Mouse (Mus musculus) hindbrain, embryonic 16.5 days (tissue): ENCODE measurements around the gene Gtf2ird2. TPM values are rescaled to one million over a fixed set of nuclear protein-coding genes. Genes with fewer than 3 reads are reported as not detected.

Experiments used
- ATAC-seq: fragments of 200-750 bp; cut with Nextera tagmentation; 2 replicates; pipeline ENCODE4 v1.8.0; 2017; ENCODE audit warnings: moderate TSS enrichment, moderate library complexity
- H3K27ac ChIP-seq: fragments of 300-500 bp; sonication (generic); 2 replicates; pipeline ENCODE4 v1.5.1; 2014; ENCODE audit warnings: low read depth, mild to moderate bottlenecking, control low read depth, low read length, moderate library complexity
- H3K27me3 ChIP-seq: fragments of 300-500 bp; sonication (generic); replicated peaks from 2 replicates; pipeline ENCODE4 v1.6.1; 2014; ENCODE audit warnings: low read length; ENCODE audit not compliant: control insufficient read depth, insufficient read depth
- H3K36me3 ChIP-seq: fragments of 300-500 bp; sonication (generic); 2 replicates; pipeline ENCODE4 v1.6.1; 2014; ENCODE audit warnings: mild to moderate bottlenecking, low read length, moderate library complexity, mixed read lengths; ENCODE audit not compliant: control insufficient read depth, insufficient read depth
- H3K4me1 ChIP-seq: fragments of 300-500 bp; sonication (generic); 2 replicates; pipeline ENCODE4 v1.6.1; 2014; ENCODE audit warnings: low read depth, low read length; ENCODE audit not compliant: control insufficient read depth, insufficient read depth
- H3K4me2 ChIP-seq: fragments of 300-500 bp; sonication (generic); 2 replicates; pipeline ENCODE4 v1.6.1; 2014; ENCODE audit warnings: mild to moderate bottlenecking, low read length, control low read depth, moderate library complexity
- H3K4me3 ChIP-seq: fragments of 300-500 bp; sonication (generic); 2 replicates; pipeline ENCODE4 v1.5.1; 2014; ENCODE audit warnings: mild to moderate bottlenecking, low read length, control low read depth, moderate library complexity
- H3K9ac ChIP-seq: fragments of 300-500 bp; sonication (generic); 2 replicates; pipeline ENCODE4 v1.6.1; 2014; ENCODE audit warnings: low read depth, mild to moderate bottlenecking, control low read depth, low read length, moderate library complexity
- H3K9me3 ChIP-seq: fragments of 300-500 bp; sonication (generic); 2 replicates; pipeline ENCODE4 v1.6.1; 2014; ENCODE audit warnings: mild to moderate bottlenecking, low read length, moderate library complexity; ENCODE audit not compliant: control insufficient read depth
- WGBS: fragments of 180-500 bp; shearing (Covaris S2); extraction: QIAGEN DNeasy Blood & Tissue Kit; methylation state at CpG from one replicate; pipeline ENCODE4 v1.1.7; 2014; 5-methylcytosine and 5-hydroxymethylcytosine counted together
- polyA plus RNA-seq: library from polyadenylated mRNA; unstranded; fragments of >200 nt; fragmentation: Nextera tagmentation; extraction: Ambion mirVana; gene quantifications from 2 replicates; pipeline ENCODE4 v1.2.1, GENCODE M21; 2015

Gtf2ird2 gene
- polyA plus RNA-seq, 1 experiment from 2014 or later: 12.5 TPM

DNA sequence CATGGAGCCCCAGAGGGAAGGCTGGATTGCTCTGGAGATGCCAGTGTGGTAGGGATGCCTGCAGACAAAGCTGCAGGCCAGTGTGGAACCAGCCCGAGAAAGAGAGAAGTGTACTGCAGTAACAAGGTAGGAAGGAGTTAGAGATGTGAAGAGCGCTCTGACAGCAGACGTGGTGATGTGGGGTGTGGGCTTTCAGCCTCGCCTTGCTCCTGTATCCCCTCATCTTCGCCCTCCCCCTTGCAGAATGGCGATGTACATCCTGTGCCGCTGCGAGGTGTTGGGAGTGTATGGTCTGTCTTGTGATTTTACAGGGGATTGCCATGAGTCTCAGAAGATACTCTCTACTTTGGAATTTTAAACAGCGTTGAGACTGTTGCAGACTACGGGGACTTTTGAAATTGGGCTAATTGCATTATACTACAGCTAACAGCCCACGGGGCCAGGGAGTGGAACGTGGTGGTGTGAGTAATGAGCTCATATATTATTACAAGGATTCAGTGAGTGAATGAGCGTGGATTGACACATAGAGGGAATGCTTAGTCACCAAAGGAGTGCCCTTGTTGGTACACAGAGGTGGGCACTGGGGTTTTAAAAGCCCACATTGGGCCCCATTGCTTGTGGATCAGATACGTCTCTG lies 64.9 kb downstream of the Gtf2ird2 start:
- Histone ChIP-seq H3K4me1 (no peaks in the 10 kb centered on the region), H3K36me3 (peaks cover 76% of the 10 kb centered on the region), H3K4me3 (no peak overlapping the region), H3K27me3 (no peaks in the 10 kb centered on the region), H3K9ac (no peak overlapping the region), H3K27ac (peak overlapping the region; percentile 25), H3K9me3 (no peaks in the 10 kb centered on the region), H3K4me2 (no peak overlapping the region)
- ATAC-seq: peak; percentile 54; the same call in 1 of the 2 replicates
- 89% methylated on average over 14 of the region's 14 CpGs for WGBS

DNA sequence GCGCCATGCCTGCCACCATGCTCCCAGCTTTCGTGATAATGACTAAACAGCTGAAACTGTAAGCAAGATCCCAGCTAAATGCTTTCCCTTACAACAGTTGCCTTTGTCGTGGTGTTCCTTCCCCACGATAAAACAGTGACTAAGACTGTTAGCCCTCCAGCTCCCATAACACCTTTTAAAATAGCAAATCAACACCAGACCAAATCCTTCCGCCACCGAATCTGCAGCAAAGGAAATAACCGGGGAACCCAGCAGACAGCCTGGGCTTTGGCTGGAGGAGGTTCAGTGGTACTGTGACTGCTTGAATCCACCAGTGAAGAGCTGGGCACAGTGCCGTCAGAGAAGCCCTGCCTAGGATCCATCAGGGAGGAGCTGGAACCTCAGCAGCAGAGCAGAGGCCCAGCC lies 65.4 kb downstream of the Gtf2ird2 start:
- no peaks in the 10 kb centered on the region for H3K9me3 ChIP-seq
- H3K9ac ChIP-seq: no peak overlapping the region
- H3K4me1 ChIP-seq: no peaks in the 10 kb centered on the region
- no peak for ATAC-seq
- H3K4me2 ChIP-seq: no peak overlapping the region
- H3K4me3 ChIP-seq: no peak overlapping the region
- no peaks in the 10 kb centered on the region for H3K27me3 ChIP-seq
- H3K36me3 ChIP-seq: peaks cover 72% of the 10 kb centered on the region
- peak overlapping the region; percentile 32; the same call in 1 of the 2 replicates for H3K27ac ChIP-seq
- WGBS: 84% methylated on average over 8 of the region's 8 CpGs

GRCm38 (mm10) chr5:134250601-134251000 lies 66.8 kb downstream of the Gtf2ird2 start:
- no peak overlapping the region for H3K9ac ChIP-seq
- no peaks in the 10 kb centered on the region for H3K27me3 ChIP-seq
- no peak for ATAC-seq
- no peak overlapping the region for H3K27ac ChIP-seq
- no peak overlapping the region for H3K4me3 ChIP-seq
- no peak overlapping the region for H3K4me2 ChIP-seq
- no peaks in the 10 kb centered on the region for H3K4me1 ChIP-seq
- peaks cover 65% of the 10 kb centered on the region for H3K36me3 ChIP-seq
- no peaks in the 10 kb centered on the region for H3K9me3 ChIP-seq
- 93% methylated on average over 3 of the region's 3 CpGs for WGBS

DNA sequence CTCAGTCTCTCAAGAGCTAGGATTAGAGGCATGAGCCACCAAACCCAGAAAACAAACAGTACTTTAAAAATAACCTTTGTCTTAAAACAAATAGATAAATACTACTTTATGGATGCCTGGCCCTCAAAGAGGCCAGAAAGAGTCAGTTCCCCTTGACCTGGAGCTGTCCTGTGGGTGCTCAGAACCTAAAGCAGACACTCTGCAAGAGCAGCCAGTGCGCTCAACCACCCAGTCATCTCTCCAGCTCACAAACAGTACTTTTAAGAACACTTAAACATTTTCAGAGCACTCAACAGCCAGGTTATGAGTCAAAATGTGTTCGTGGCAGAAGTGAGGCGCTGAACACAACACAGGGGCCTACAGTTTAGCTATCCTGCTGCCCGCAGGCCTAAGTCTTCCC lies 67.3 kb downstream of the Gtf2ird2 start:
- no peaks in the 10 kb centered on the region for H3K9me3 ChIP-seq
- H3K27ac ChIP-seq: no peak overlapping the region
- WGBS: 98% methylated on average over 4 of the region's 4 CpGs
- H3K4me2 ChIP-seq: no peak overlapping the region
- no peak for ATAC-seq
- H3K27me3 ChIP-seq: no peaks in the 10 kb centered on the region
- no peaks in the 10 kb centered on the region for H3K4me1 ChIP-seq
- no peak overlapping the region for H3K9ac ChIP-seq
- H3K36me3 ChIP-seq: peaks cover 65% of the 10 kb centered on the region
- H3K4me3 ChIP-seq: no peak overlapping the region

DNA sequence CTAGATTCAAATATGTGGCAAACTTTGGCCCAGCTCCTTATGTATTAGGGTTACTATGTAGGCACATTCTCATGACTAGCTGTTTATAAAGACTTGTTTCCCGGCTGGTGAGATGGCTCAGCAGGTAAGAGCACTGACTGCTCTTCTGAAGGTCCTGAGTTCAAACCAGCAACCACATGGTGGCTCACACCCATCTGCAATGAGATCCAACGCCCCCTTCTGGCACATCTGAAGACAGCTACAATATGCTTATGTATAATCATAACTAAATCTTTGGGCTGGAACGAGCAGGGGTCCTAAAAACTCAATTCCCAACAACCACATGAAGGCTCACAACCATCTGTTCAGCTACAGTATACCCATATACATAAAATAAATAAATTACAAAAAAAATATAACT lies 70.0 kb downstream of the Gtf2ird2 start:
- no peaks in the 10 kb centered on the region for H3K27me3 ChIP-seq
- 80% methylated on average over 3 of the region's 3 CpGs for WGBS
- H3K36me3 ChIP-seq: peaks cover 53% of the 10 kb centered on the region
- H3K4me2 ChIP-seq: no peak overlapping the region
- no peak overlapping the region for H3K9ac ChIP-seq
- H3K4me1 ChIP-seq: no peaks in the 10 kb centered on the region
- H3K9me3 ChIP-seq: no peaks in the 10 kb centered on the region
- no peak overlapping the region for H3K4me3 ChIP-seq
- ATAC-seq: no peak
- H3K27ac ChIP-seq: no peak overlapping the region

GRCm38 (mm10) chr5:134255294-134255693 lies 71.5 kb downstream of the Gtf2ird2 start:
- H3K27ac ChIP-seq: no peak overlapping the region
- H3K4me3 ChIP-seq: no peak overlapping the region
- no peaks in the 10 kb centered on the region for H3K4me1 ChIP-seq
- no peaks in the 10 kb centered on the region for H3K9me3 ChIP-seq
- no peak for ATAC-seq
- no peak overlapping the region for H3K4me2 ChIP-seq
- 88% methylated on average over 10 of the region's 10 CpGs for whole genome bisulfite sequencing
- no peaks in the 10 kb centered on the region for H3K27me3 ChIP-seq
- peaks cover 55% of the 10 kb centered on the region for H3K36me3 ChIP-seq
- no peak overlapping the region for H3K9ac ChIP-seq

DNA sequence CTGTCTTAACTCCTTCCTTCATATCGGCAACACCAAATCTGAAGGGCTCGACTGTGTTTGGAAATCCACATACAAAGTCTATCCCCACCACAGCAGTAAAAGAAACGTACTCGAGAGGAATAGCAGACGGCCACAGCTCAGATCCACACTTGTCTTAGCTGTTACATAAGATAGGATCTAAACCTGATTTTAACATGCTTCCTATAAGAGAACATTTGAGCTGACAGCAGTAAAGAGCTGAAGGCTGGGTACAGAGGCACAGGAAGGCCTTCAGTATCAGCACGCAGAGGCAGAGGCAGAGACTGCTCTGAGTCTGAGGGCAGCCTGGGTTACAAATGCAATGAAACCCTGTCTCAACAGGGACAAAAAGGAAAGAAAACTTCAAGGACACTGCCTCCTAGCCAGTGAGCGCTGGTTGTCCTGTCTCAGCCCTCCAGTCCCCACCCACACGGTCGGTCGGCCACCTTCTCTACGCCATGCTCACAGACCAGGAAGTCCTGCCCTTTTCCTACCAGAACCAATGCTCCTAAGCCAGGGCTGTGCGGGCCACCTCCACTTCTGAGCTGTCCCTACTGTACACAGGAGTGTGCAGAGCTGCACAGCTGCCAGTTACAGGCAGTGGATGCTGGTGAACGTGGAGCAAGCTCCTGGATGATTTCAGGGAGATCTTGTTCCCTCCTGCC lies 73.7 kb downstream of the Gtf2ird2 start:
- Histone ChIP-seq H3K36me3 (peaks cover 59% of the 10 kb centered on the region), H3K4me1 (no peaks in the 10 kb centered on the region), H3K4me3 (no peak overlapping the region), H3K27me3 (no peaks in the 10 kb centered on the region), H3K27ac (no peak overlapping the region; the same call in 1 of the 2 replicates), H3K4me2 (no peak overlapping the region), H3K9me3 (no peaks in the 10 kb centered on the region), H3K9ac (no peak overlapping the region)
- no peak for ATAC-seq
- WGBS: 92% methylated on average over 13 of the region's 13 CpGs

GRCm38 (mm10) chr5:134258395-134258794 lies 74.6 kb downstream of the Gtf2ird2 start:
- no peaks in the 10 kb centered on the region for H3K9me3 ChIP-seq
- 79% methylated on average over 4 of the region's 4 CpGs for WGBS
- H3K4me1 ChIP-seq: no peaks in the 10 kb centered on the region
- H3K27me3 ChIP-seq: no peaks in the 10 kb centered on the region
- H3K4me3 ChIP-seq: no peak overlapping the region
- H3K4me2 ChIP-seq: no peak overlapping the region
- no peak for ATAC-seq
- no peak overlapping the region for H3K27ac ChIP-seq
- H3K36me3 ChIP-seq: peaks cover 64% of the 10 kb centered on the region
- H3K9ac ChIP-seq: no peak overlapping the region

GRCm38 (mm10) chr5:134258934-134259333 lies 75.1 kb downstream of the Gtf2ird2 start:
- Histone ChIP-seq H3K4me1 (no peaks in the 10 kb centered on the region), H3K9ac (no peak overlapping the region), H3K4me3 (no peak overlapping the region), H3K9me3 (no peaks in the 10 kb centered on the region), H3K27me3 (no peaks in the 10 kb centered on the region), H3K4me2 (no peak overlapping the region), H3K36me3 (peaks cover 67% of the 10 kb centered on the region), H3K27ac (no peak overlapping the region)
- ATAC-seq: no peak
- WGBS: 98% methylated on average over 2 of the region's 2 CpGs
